Mouse (Mus musculus) embryonic facial prominence, embryonic 13.5 days (tissue): Measurements from ENCODE around the gene Meis2. TPM values are rescaled to one million over a fixed set of nuclear protein-coding genes. Genes with fewer than 3 reads are reported as not detected.
A peak's percentile ranks its signal among the peaks of the same experiment; 100 is the strongest.

Source experiments
- ATAC-seq: fragments of 200-750 bp; cut with Nextera tagmentation; 2 replicates; pipeline ENCODE4 v1.8.0; 2017; ENCODE audit warnings: low read depth; ENCODE audit not compliant: insufficient number of reproducible peaks, insufficient read depth, low FRiP score, low TSS enrichment
- H3K27ac ChIP-seq: fragments of 300-500 bp; sonication (generic); 2 replicates; pipeline ENCODE4 v1.5.1; 2015; ENCODE audit warnings: moderate library complexity, mild to moderate bottlenecking, inconsistent platforms
- H3K27me3 ChIP-seq: fragments of 300-500 bp; sonication (generic); 2 replicates; pipeline ENCODE4 v1.6.1; 2015; ENCODE audit warnings: mild to moderate bottlenecking, inconsistent platforms
- H3K36me3 ChIP-seq: fragments of 300-500 bp; sonication (generic); 2 replicates; pipeline ENCODE4 v1.6.1; 2015; ENCODE audit warnings: mild to moderate bottlenecking, inconsistent platforms
- H3K4me1 ChIP-seq: fragments of 300-500 bp; sonication (generic); 2 replicates; pipeline ENCODE4 v1.6.1; 2015; ENCODE audit warnings: inconsistent platforms
- H3K4me2 ChIP-seq: fragments of 300-500 bp; sonication (generic); 2 replicates; pipeline ENCODE4 v1.6.1; 2015; ENCODE audit warnings: moderate library complexity, mild to moderate bottlenecking, inconsistent platforms
- H3K4me3 ChIP-seq: fragments of 300-500 bp; sonication (generic); 2 replicates; pipeline ENCODE4 v1.5.1; 2015; ENCODE audit warnings: mild to moderate bottlenecking, inconsistent platforms
- H3K9ac ChIP-seq: fragments of 300-500 bp; sonication (generic); 2 replicates; pipeline ENCODE4 v1.6.1; 2015; ENCODE audit warnings: mild to moderate bottlenecking, inconsistent platforms
- H3K9me3 ChIP-seq: fragments of 300-500 bp; sonication (generic); 2 replicates; pipeline ENCODE4 v1.6.1; 2016; ENCODE audit warnings: inconsistent platforms
- WGBS: fragments of 180-500 bp; shearing (Covaris S2); methylation state at CpG from one replicate; pipeline ENCODE4 v1.1.7; 2015; ENCODE audit warnings: mixed read lengths; 5-methylcytosine and 5-hydroxymethylcytosine counted together
- polyA plus RNA-seq: library from polyadenylated mRNA; unstranded; fragments of >200 nt; fragmentation: Nextera tagmentation; extraction: Ambion mirVana; gene quantifications from 2 replicates; pipeline ENCODE4 v1.2.1, GENCODE M21; 2015

The Meis2 gene
- polyA plus RNA-seq, 1 experiment from 2014 or later = 43.1 TPM

DNA sequence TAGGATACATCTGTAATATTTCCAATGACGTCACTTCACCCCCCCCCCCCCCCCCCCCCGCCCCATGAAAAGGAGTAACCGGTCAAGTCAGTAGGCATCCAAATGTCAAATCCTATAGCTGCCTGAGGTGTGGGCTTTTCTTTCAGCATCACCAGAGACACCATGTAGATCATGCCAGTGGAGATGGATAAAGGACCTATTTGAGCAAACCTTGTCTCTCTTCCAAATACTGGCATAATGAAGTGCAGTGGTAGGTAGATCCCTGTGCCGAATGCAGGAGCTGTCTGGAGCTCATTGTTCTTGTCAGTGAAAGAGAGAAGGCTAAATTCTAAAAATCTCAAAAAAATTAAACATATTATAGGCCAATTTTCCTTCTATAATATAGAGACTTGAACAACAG lies 151.1 kb downstream of the Meis2 start:
- H3K4me2 ChIP-seq = no peak overlapping the region
- H3K4me1 ChIP-seq = no peaks in the 10 kb centered on the region
- H3K9ac ChIP-seq = no peak overlapping the region
- H3K27ac ChIP-seq = no peak overlapping the region
- WGBS = 49% methylated on average over 3 of the region's 4 CpGs
- H3K9me3 ChIP-seq = no peaks in the 10 kb centered on the region
- no peak for ATAC-seq
- H3K27me3 ChIP-seq = no peaks in the 10 kb centered on the region
- H3K4me3 ChIP-seq = no peak overlapping the region
- 0 out of 2 replicates have a peak, but pooled peaks cover 3% of the 10 kb centered on the region for H3K36me3 ChIP-seq

GRCm38 (mm10) chr2:115912948-115913529 lies 152.6 kb downstream of the Meis2 start:
- no peaks in the 10 kb centered on the region for H3K4me1 ChIP-seq
- H3K9me3 ChIP-seq = no peaks in the 10 kb centered on the region
- H3K4me2 ChIP-seq = no peak overlapping the region
- no peaks in the 10 kb centered on the region for H3K27me3 ChIP-seq
- no peak overlapping the region for H3K27ac ChIP-seq
- 0 out of 2 replicates have a peak, but pooled peaks cover 2% of the 10 kb centered on the region for H3K36me3 ChIP-seq
- ATAC-seq = no peak
- H3K9ac ChIP-seq = no peak overlapping the region
- 67% methylated on average over 7 of the region's 7 CpGs for WGBS
- H3K4me3 ChIP-seq = no peak overlapping the region

DNA sequence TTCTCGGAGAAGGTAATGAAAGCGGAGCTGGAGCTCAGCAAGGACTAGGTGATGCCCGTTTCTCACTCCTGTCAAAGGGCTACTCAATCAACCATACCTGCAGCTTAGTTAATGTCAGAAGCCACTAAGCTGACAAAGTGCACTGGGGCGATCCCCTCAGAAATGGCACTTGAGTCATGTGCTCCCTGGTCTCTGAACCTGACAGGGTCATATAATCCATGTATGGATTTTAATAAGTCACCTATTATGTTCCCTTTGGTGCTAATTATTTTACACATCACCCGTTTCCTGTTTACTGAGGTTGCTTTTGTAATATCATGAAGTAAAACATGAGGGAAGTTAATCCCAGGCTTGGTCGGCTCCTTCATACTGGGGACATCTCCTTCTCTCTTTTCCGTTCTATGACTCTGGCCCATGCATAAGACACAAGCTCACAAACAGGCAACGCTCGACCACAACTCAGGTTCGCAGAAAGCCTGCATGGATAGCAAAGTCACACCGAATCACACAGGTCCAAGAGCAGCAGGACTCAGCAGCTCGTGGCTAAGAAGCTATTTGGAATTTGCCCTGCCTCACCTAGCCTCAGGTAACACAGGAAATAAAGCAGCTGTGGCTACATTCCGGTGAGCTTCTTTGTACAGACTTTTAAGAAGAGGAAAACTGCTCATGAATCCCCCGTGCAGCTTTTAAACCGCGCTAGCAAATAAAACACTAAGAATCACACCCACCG lies 153.6 kb downstream of the Meis2 start:
- Histone ChIP-seq H3K27ac (no peak overlapping the region), H3K9me3 (no peaks in the 10 kb centered on the region), H3K27me3 (no peaks in the 10 kb centered on the region), H3K4me3 (no peak overlapping the region), H3K4me1 (no peaks in the 10 kb centered on the region), H3K9ac (no peak overlapping the region), H3K36me3 (no peaks in the 10 kb centered on the region), H3K4me2 (no peak overlapping the region)
- no peak for ATAC-seq
- WGBS = 81% methylated on average over 17 of the region's 17 CpGs

GRCm38 (mm10) chr2:115910217-115910616 lies 155.4 kb downstream of the Meis2 start:
- H3K4me3 ChIP-seq = no peak overlapping the region
- 84% methylated on average over 4 of the region's 4 CpGs for WGBS

GRCm38 (mm10) chr2:115901007-115901406 lies 164.6 kb downstream of the Meis2 start:
- H3K27ac ChIP-seq = no peak overlapping the region
- H3K4me1 ChIP-seq = peaks cover 25% of the 10 kb centered on the region
- H3K9me3 ChIP-seq = no peaks in the 10 kb centered on the region
- H3K9ac ChIP-seq = no peak overlapping the region
- H3K4me3 ChIP-seq = no peak overlapping the region
- H3K4me2 ChIP-seq = no peak overlapping the region
- no peak for ATAC-seq
- H3K36me3 ChIP-seq = no peaks in the 10 kb centered on the region
- WGBS = 92% methylated on average over 6 of the region's 6 CpGs
- no peaks in the 10 kb centered on the region for H3K27me3 ChIP-seq

More at GRCm38 (mm10) chr2:115910217-115910616, 155.4 kb downstream of the Meis2 start:
- no peak overlapping the region for H3K9ac ChIP-seq
- ATAC-seq = no peak
- no peak overlapping the region for H3K27ac ChIP-seq
- no peaks in the 10 kb centered on the region for H3K9me3 ChIP-seq
- no peak overlapping the region for H3K4me2 ChIP-seq
- no peaks in the 10 kb centered on the region for H3K27me3 ChIP-seq
- H3K36me3 ChIP-seq = no peaks in the 10 kb centered on the region
- 0 out of 2 replicates have a peak, but pooled peaks cover 4% of the 10 kb centered on the region for H3K4me1 ChIP-seq

GRCm38 (mm10) chr2:115897559-115897958 lies 168.1 kb downstream of the Meis2 start:
- no peaks in the 10 kb centered on the region for H3K27me3 ChIP-seq
- ATAC-seq = no peak

DNA sequence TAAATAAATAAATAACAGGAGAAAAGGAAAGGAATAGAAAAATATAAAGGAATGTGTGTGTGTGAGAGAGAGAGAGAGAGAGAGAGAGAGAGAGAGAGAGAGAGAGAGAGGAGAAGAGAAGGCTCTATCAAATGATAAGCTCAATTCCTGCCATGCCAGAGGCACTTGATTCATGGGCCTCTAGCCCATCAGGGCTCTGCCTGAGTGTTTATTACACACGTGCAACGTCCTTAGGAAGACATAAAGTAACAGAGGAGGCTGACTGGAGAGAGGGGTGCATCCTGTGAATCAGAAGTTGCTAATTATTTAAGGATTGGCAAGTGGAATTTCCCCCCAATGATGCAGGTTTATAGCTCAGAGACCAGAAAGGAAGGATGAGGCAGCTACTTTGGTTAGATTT lies 168.6 kb downstream of the Meis2 start:
- H3K9me3 ChIP-seq = no peaks in the 10 kb centered on the region
- 51% methylated on average over 2 of the region's 2 CpGs for WGBS
- no peak for ATAC-seq

More at GRCm38 (mm10) chr2:115897559-115897958, 168.1 kb downstream of the Meis2 start:
- Histone ChIP-seq H3K4me1 (peaks cover 28% of the 10 kb centered on the region), H3K9ac (no peak overlapping the region), H3K27ac (no peak overlapping the region), H3K4me2 (no peak overlapping the region), H3K36me3 (no peaks in the 10 kb centered on the region), H3K9me3 (no peaks in the 10 kb centered on the region), H3K4me3 (no peak overlapping the region)
- WGBS = 41% methylated on average over 5 of the region's 5 CpGs

DNA sequence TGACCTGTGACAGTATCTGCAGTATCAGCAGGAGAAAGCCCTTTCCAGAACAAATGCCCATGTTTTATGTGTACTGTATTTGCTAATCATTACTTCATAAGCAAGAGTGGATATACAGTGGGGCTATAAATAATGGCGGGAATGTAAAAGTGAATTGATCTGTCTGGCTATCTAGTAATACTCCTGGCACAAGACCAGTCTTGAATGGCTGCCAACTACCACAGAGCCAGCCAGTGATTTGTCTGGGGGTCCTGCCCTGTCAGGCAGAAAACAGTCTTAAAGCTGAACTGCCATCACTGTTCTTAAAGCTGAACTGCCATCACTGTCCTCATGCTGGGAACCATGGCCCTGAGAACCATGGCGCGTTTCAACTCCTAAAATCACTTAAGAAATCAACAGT lies 169.9 kb downstream of the Meis2 start:
- H3K9ac ChIP-seq = no peak overlapping the region
- peaks cover 28% of the 10 kb centered on the region for H3K4me1 ChIP-seq
- no peak for ATAC-seq
- H3K9me3 ChIP-seq = no peaks in the 10 kb centered on the region
- no peaks in the 10 kb centered on the region for H3K36me3 ChIP-seq
- no peak overlapping the region for H3K4me3 ChIP-seq
- 73% methylated on average over 3 of the region's 3 CpGs for whole genome bisulfite sequencing
- no peak overlapping the region for H3K4me2 ChIP-seq
- H3K27me3 ChIP-seq = no peaks in the 10 kb centered on the region; the same call in 1 of the 2 replicates
- H3K27ac ChIP-seq = 0 out of 2 replicates have a peak overlapping the region, but pooled peaks have one; percentile 11

More for the DNA sequence above, 168.6 kb downstream of the Meis2 start:
- Histone ChIP-seq H3K36me3 (no peaks in the 10 kb centered on the region), H3K27ac (no peak overlapping the region), H3K9ac (no peak overlapping the region), H3K4me1 (peaks cover 28% of the 10 kb centered on the region), H3K27me3 (no peaks in the 10 kb centered on the region), H3K4me3 (no peak overlapping the region), H3K4me2 (no peak overlapping the region)

- ATAC-seq = no peak
- whole genome bisulfite sequencing = 49% methylated on average over 2 of the region's 2 CpGs
- H3K9ac ChIP-seq = no peak overlapping the region
- H3K9me3 ChIP-seq = no peaks in the 10 kb centered on the region
- H3K4me2 ChIP-seq = no peak overlapping the region
- H3K36me3 ChIP-seq = no peaks in the 10 kb centered on the region
- H3K4me3 ChIP-seq = no peak overlapping the region
- H3K27ac ChIP-seq = 0 out of 2 replicates have a peak overlapping the region, but pooled peaks have one; percentile 11
- no peaks in the 10 kb centered on the region; the same call in 1 of the 2 replicates for H3K27me3 ChIP-seq
- H3K4me1 ChIP-seq = peaks cover 28% of the 10 kb centered on the region
These were observed 170.4 kb downstream of the Meis2 start for GRCm38 (mm10) chr2:115895256-115895655.

GRCm38 (mm10) chr2:115893113-115893512 lies 172.5 kb downstream of the Meis2 start:
- Histone ChIP-seq H3K36me3 (no peaks in the 10 kb centered on the region), H3K9me3 (no peaks in the 10 kb centered on the region), H3K4me2 (no peak overlapping the region), H3K27me3 (no peaks in the 10 kb centered on the region; the same call in 1 of the 2 replicates), H3K4me1 (peaks cover 22% of the 10 kb centered on the region), H3K27ac (no peak overlapping the region), H3K4me3 (no peak overlapping the region), H3K9ac (no peak overlapping the region)
- ATAC-seq = no peak
- 43% methylated on average over 6 of the region's 6 CpGs for WGBS

GRCm38 (mm10) chr2:115890715-115891114 lies 174.9 kb downstream of the Meis2 start:
- ATAC-seq = no peak
- Histone ChIP-seq H3K4me2 (no peak overlapping the region), H3K4me1 (peaks cover 15% of the 10 kb centered on the region), H3K27me3 (no peaks in the 10 kb centered on the region; the same call in 1 of the 2 replicates), H3K27ac (no peak overlapping the region), H3K36me3 (no peaks in the 10 kb centered on the region), H3K9me3 (no peaks in the 10 kb centered on the region), H3K9ac (no peak overlapping the region), H3K4me3 (no peak overlapping the region)
- WGBS = 57% methylated on average over 2 of the region's 2 CpGs

DNA sequence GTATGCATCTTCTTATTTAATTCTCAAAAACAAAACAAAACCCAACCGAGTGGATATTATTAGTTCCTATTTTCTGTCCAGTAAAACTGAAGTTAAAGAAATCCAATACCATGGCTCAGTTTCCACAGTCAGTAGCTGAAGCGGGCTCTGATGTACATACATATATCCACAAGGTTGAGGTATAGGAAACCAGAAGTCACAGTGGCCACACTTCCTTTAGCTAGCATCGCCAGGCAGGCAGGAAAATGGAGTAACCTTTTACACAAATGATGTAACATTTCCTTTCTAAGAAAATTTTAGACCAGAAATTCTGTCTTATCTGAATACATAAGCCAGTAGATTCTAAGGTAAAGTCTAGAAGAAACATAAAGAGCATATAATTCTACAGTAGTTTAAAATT lies 175.6 kb downstream of the Meis2 start:
- Histone ChIP-seq H3K9me3 (no peaks in the 10 kb centered on the region), H3K9ac (no peak overlapping the region), H3K4me3 (no peak overlapping the region), H3K36me3 (no peaks in the 10 kb centered on the region), H3K27me3 (no peaks in the 10 kb centered on the region; the same call in 1 of the 2 replicates), H3K4me1 (0 out of 2 replicates have a peak, but pooled peaks cover 8% of the 10 kb centered on the region), H3K4me2 (no peak overlapping the region), H3K27ac (no peak overlapping the region)
- 81% methylated on average over 3 of the region's 3 CpGs for WGBS
- no peak for ATAC-seq
